Mouse (Mus musculus) intestine, postnatal 0 days (tissue): ENCODE results near the gene Bmp8a. TPM values are rescaled to one million over a fixed set of nuclear protein-coding genes. Genes with fewer than 3 reads are reported as not detected.
A peak's percentile ranks its signal among the peaks of the same experiment; 100 is the strongest.
"Not testable (repeated sequence)": the region's sequence is repeated elsewhere in the genome, so short reads cannot be mapped to it uniquely, and the experiment has no call there.

ENCODE experiments used
- ATAC-seq: fragments of 200-750 bp; cut with Nextera tagmentation; 2 replicates; pipeline ENCODE4 v1.8.0; 2017; ENCODE audit warnings: mild to moderate bottlenecking, moderate TSS enrichment, moderate library complexity
- H3K27ac ChIP-seq: fragments of 300-500 bp; sonication (generic); 2 replicates; pipeline ENCODE4 v1.5.1; 2014; ENCODE audit warnings: mild to moderate bottlenecking, low read depth, low read length, moderate library complexity
- H3K27me3 ChIP-seq: fragments of 300-500 bp; sonication (generic); replicated peaks from 2 replicates; pipeline ENCODE4 v1.6.1; 2014; ENCODE audit warnings: low read length, mixed read lengths; ENCODE audit not compliant: control insufficient read depth, insufficient read depth
- H3K36me3 ChIP-seq: fragments of 300-500 bp; sonication (generic); 2 replicates; pipeline ENCODE4 v1.6.1; 2014; ENCODE audit warnings: mild to moderate bottlenecking, moderate library complexity; ENCODE audit not compliant: control insufficient read depth, insufficient read depth
- H3K4me1 ChIP-seq: fragments of 300-500 bp; sonication (generic); replicated peaks from 2 replicates; pipeline ENCODE4 v1.6.1; 2014; ENCODE audit warnings: antibody characterized with exemption, low read length, mixed read lengths; ENCODE audit not compliant: control insufficient read depth, insufficient read depth
- H3K4me2 ChIP-seq: fragments of 300-500 bp; sonication (generic); replicated peaks from 2 replicates; pipeline ENCODE4 v1.6.1; 2014; ENCODE audit warnings: low read depth, mild to moderate bottlenecking, moderate library complexity
- H3K4me3 ChIP-seq: fragments of 300-500 bp; sonication (generic); 2 replicates; pipeline ENCODE4 v1.5.1; 2014; ENCODE audit warnings: low read depth, low read length
- H3K9ac ChIP-seq: fragments of 300-500 bp; sonication (generic); 2 replicates; pipeline ENCODE4 v1.6.1; 2014; ENCODE audit warnings: mild to moderate bottlenecking, low read depth, low read length
- H3K9me3 ChIP-seq: fragments of 300-500 bp; sonication (generic); 2 replicates; pipeline ENCODE4 v1.6.1; 2016; ENCODE audit warnings: mixed run types; ENCODE audit not compliant: control insufficient read depth
- CTCF ChIP-seq: sonication (generic); IDR thresholded peaks from 2 replicates; pipeline ENCODE4 v1.5.1; 2016; ENCODE audit warnings: low read depth, mild to moderate bottlenecking, control low read depth, antibody characterized with exemption, moderate library complexity
- WGBS: fragments of 180-500 bp; shearing (Covaris S2); extraction: QIAGEN DNeasy Blood & Tissue Kit; methylation state at CpG from one replicate; pipeline ENCODE4 v1.1.7; 2014; 5-methylcytosine and 5-hydroxymethylcytosine counted together
- polyA plus RNA-seq: library from polyadenylated mRNA; unstranded; fragments of >200 nt; fragmentation: Nextera tagmentation; extraction: Ambion mirVana; gene quantifications from 2 replicates; pipeline ENCODE4 v1.2.1, GENCODE M21; 2015

Gene Bmp8a
- polyA plus RNA-seq, 1 experiment from 2014 or later = 7.3 TPM

DNA sequence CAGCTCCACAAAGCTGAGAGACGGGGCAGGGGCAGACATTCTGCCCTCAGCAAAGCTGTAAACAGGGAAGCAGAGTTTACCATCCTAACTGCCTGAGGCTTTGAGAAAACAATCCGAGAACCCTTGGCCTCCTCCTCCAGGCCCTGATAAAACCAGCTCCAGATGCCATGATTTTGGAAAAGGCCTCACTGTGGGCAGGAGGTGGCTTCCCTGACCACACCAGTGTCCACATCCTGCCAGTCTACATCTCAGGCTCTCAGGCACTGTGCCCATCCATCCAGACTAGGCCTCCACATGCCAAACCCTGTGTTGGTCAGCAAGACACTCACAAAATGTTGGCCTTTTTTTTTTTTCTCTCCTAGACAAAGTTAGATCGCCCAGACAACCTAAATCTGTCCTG is 8.9 kb downstream of the Bmp8a start:
- Histone ChIP-seq H3K9ac (no peak overlapping the region), H3K4me2 (no peak overlapping the region), H3K4me3 (no peak overlapping the region), H3K36me3 (no peaks in the 10 kb centered on the region), H3K27me3 (no peaks in the 10 kb centered on the region; the same call in 1 of the 2 replicates), H3K9me3 (no peaks in the 10 kb centered on the region), H3K27ac (no peak overlapping the region), H3K4me1 (no peaks in the 10 kb centered on the region)
- ATAC-seq = no peak
- WGBS = 56% methylated on average over 3 of the region's 3 CpGs
- TF ChIP-seq CTCF = no peak

DNA sequence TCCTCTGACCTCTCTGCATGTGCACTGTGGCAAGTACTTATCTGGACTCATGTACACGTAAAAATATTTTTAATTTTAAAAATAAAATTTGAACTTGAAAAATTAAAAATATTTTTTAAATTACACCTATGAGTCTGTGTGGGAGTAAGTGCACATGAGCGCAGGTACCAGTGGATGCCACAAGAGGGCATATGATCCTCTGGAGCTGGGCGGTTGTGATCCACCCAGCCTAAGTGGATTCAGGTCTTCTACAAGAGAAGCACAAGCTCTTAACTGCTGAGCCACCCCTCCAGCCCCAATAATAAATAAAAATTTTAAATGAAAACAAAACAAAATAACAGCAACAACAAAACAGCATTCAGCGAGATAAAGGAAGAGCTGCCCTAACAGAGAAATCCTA is 9.9 kb downstream of the Bmp8a start:
- Histone ChIP-seq H3K4me2 (no peak overlapping the region), H3K4me3 (no peak overlapping the region), H3K9me3 (no peaks in the 10 kb centered on the region), H3K27me3 (no peaks in the 10 kb centered on the region; the same call in 1 of the 2 replicates), H3K4me1 (no peaks in the 10 kb centered on the region), H3K36me3 (no peaks in the 10 kb centered on the region), H3K9ac (no peak overlapping the region), H3K27ac (no peak overlapping the region)
- ATAC-seq = no peak
- 94% methylated on average over 4 of the region's 4 CpGs for WGBS
- peak; percentile 19; the same call in 1 of the 2 replicates for TF ChIP-seq CTCF

DNA sequence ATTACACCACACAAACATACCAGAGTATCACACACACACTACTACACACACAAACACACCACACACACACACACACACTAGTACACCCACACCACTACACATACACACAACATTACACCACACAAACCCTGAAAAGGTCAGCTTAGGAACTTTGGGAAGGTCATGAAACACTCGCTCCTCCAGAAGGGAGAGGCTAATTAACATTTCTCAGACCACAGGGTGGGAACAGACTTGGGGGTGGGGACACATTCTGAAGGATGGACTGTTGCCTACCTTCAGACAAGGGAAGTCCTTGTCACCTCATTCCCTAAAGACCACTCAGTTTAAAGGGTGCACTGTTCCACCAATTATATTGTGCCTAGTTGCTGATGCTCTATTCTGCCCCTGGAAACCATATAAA is 11.1 kb downstream of the Bmp8a start:
- H3K4me1 ChIP-seq, ATAC-seq, H3K27ac ChIP-seq, H3K4me2 ChIP-seq, H3K9ac ChIP-seq, H3K9me3 ChIP-seq, H3K4me3 ChIP-seq, H3K27me3 ChIP-seq, H3K36me3 ChIP-seq: not testable (repeated sequence)
- WGBS = 71% methylated on average over 1 of the region's 1 CpGs

DNA sequence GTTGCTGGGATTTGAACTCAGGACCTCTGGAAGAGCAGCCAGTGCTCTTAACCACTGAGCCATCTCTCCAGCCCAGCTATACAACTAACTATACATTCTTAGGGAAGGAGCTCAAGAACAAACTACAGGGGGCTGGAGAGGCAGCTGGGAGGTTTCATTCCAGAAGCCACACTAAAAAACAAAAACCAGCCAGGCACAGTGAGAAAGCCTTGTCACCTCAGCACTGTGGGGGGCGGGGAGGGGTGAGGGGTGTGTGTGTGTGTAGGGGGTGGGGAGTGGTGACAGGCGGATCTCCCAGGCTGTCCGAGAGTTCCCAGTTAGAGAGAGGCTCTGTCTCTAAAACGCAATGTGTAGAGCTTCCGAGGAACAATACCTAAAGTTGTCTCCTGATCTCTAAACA is 11.7 kb downstream of the Bmp8a start:
- no peak overlapping the region for H3K27ac ChIP-seq
- WGBS = 75% methylated on average over 5 of the region's 5 CpGs
- no peak for TF ChIP-seq CTCF
- no peak overlapping the region for H3K4me3 ChIP-seq
- H3K9ac ChIP-seq = no peak overlapping the region
- no peaks in the 10 kb centered on the region; the same call in 1 of the 2 replicates for H3K27me3 ChIP-seq
- ATAC-seq = no peak
- H3K9me3 ChIP-seq = no peaks in the 10 kb centered on the region
- no peaks in the 10 kb centered on the region for H3K36me3 ChIP-seq
- no peak overlapping the region for H3K4me2 ChIP-seq
- no peaks in the 10 kb centered on the region for H3K4me1 ChIP-seq

DNA sequence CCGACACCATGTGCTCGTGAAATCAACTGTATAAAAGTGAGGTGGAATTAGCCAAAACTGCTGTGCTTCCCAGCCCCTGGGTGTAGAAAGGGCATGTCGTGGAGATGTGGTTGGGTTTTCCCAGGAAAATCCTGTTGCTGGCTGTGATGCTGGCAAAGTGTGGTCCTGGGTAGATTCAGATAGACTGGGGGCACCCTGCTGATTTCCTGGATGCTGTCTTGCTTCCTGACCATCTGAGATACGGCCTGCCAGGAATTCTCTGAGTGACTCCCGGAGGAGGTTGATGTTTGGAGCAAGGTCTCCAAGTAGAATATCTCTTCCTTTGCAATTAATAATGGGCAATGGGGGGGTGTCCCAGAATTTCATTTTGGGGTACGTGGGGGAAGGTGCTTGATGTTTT is 14.1 kb downstream of the Bmp8a start:
- Histone ChIP-seq H3K4me1 (no peaks in the 10 kb centered on the region), H3K27me3 (no peaks in the 10 kb centered on the region), H3K9me3 (no peaks in the 10 kb centered on the region), H3K27ac (no peak overlapping the region), H3K9ac (no peak overlapping the region), H3K36me3 (no peaks in the 10 kb centered on the region), H3K4me3 (no peak overlapping the region), H3K4me2 (no peak overlapping the region)
- ATAC-seq = no peak
- 72% methylated on average over 6 of the region's 6 CpGs for WGBS
- no peak for TF ChIP-seq CTCF

DNA sequence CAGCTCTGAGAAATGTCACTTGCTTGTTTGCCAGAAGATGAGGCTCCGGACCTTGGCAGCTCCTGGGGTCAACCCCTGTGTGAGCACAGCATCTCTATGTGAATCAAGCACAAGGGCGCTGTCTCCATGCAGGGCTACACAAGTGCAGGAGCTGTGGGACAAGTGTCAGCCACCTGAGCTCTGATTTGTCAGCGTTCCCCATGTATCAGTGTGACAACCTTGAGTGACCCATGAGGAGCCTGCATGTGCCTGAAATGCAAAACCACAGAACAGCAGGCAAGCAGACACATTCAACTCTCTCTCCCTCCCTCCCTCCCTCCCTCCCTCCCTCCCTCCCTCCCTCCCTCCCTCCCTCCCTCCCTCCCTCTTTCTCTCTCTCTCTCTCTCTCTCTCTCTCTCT is 15.4 kb downstream of the Bmp8a start:
- ATAC-seq = no peak
- Histone ChIP-seq H3K27ac (no peak overlapping the region), H3K27me3 (peaks cover 5% of the 10 kb centered on the region), H3K9ac (no peak overlapping the region), H3K4me1 (no peaks in the 10 kb centered on the region), H3K9me3 (no peaks in the 10 kb centered on the region), H3K4me2 (no peak overlapping the region), H3K4me3 (no peak overlapping the region), H3K36me3 (no peaks in the 10 kb centered on the region)
- WGBS = 37% methylated on average over 3 of the region's 3 CpGs
- no peak for TF ChIP-seq CTCF

DNA sequence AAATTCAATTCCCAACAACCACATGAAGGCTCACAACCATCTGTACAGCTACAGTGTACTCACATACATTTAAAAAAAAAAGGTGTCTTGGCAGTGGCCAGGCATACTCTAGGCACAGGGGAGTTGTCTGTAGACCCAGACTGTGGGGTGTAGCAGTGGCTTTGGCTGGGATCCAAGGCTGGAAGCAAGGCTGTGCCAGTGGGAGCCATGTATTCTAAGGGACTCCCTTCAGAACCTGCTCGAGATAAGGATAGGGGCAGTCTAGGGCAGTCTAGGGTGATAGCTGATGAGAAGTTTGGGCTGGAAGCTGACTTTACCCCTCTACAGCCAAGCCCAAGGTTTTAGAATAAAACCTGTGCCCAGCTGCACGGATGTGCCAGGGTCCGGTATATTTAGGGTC is 17.0 kb downstream of the Bmp8a start:
- Histone ChIP-seq H3K9ac (no peak overlapping the region), H3K4me3 (no peak overlapping the region), H3K4me2 (no peak overlapping the region), H3K9me3 (no peaks in the 10 kb centered on the region), H3K27ac (no peak overlapping the region), H3K27me3 (peaks cover 5% of the 10 kb centered on the region), H3K36me3 (no peaks in the 10 kb centered on the region), H3K4me1 (no peaks in the 10 kb centered on the region)
- WGBS = 69% methylated on average over 3 of the region's 3 CpGs
- no peak for TF ChIP-seq CTCF
- ATAC-seq = no peak
